Mouse (Mus musculus) spleen, adult 2 months (tissue): ENCODE data around the gene Atp1b2. TPM values are rescaled to one million over a fixed set of nuclear protein-coding genes. Genes with fewer than 3 reads are reported as not detected.

Experiments used
- DNase-seq, 2 experiments: peaks; one replicate each; pipeline versions ENCODE4 v3.0.0 to v3.0.0-alpha.2; 2012 to 2021; ENCODE audit warnings: low spot score in 2 of 2, low read depth in 1 of 2
- H3K27ac ChIP-seq: fragments of 200-500 bp; 2 replicates; pipeline ENCODE4 v1.5.1; 2012; ENCODE audit warnings: low read length, inconsistent platforms; ENCODE audit not compliant: insufficient read depth
- H3K27me3 ChIP-seq: fragments of 200-500 bp; 2 replicates; pipeline ENCODE4 v1.6.1; 2012; ENCODE audit warnings: mild to moderate bottlenecking, moderate library complexity, low read length, inconsistent platforms; ENCODE audit not compliant: control insufficient read depth, insufficient read depth
- H3K36me3 ChIP-seq: fragments of 200-500 bp; 2 replicates; pipeline ENCODE4 v1.6.1; 2012; ENCODE audit warnings: mild to moderate bottlenecking, low read length, inconsistent platforms; ENCODE audit not compliant: control insufficient read depth, insufficient read depth
- H3K4me1 ChIP-seq: fragments of 200-500 bp; 2 replicates; pipeline ENCODE4 v1.6.1; 2011; ENCODE audit warnings: inconsistent platforms; ENCODE audit not compliant: control insufficient read depth, insufficient read depth, insufficient read length
- H3K4me3 ChIP-seq: fragments of 200-500 bp; 2 replicates; pipeline ENCODE4 v1.5.1; 2011; ENCODE audit warnings: mild to moderate bottlenecking, inconsistent platforms; ENCODE audit not compliant: insufficient read depth, insufficient read length; ENCODE audit errors: extremely low read depth
- CTCF ChIP-seq: fragments of 200-500 bp; IDR thresholded peaks from 2 replicates; pipeline ENCODE4 v1.5.1; 2011; ENCODE audit warnings: mild to moderate bottlenecking, inconsistent platforms; ENCODE audit not compliant: insufficient read depth, insufficient read length, insufficient replicate concordance; ENCODE audit errors: extremely low read depth
- POLR2A ChIP-seq: fragments of 200-500 bp; IDR thresholded peaks from 2 replicates; pipeline ENCODE4 v1.6.1; 2011; ENCODE audit warnings: low read depth, low read length, inconsistent platforms
- WGBS: fragments of 180-500 bp; shearing (Covaris S2); methylation state at CpG from one replicate; pipeline ENCODE4 v1.1.7; 2018; 5-methylcytosine and 5-hydroxymethylcytosine counted together
- polyA plus RNA-seq: library from polyadenylated mRNA; depleted of rRNA; stranded (reverse); fragments of >200 nt; gene quantifications from 2 replicates; pipeline ENCODE4 v1.2.3, GENCODE M21; 2012; rRNA removed

The Atp1b2 gene
- 10.7 and 11.2 TPM in 2 replicates for polyA plus RNA-seq

DNA sequence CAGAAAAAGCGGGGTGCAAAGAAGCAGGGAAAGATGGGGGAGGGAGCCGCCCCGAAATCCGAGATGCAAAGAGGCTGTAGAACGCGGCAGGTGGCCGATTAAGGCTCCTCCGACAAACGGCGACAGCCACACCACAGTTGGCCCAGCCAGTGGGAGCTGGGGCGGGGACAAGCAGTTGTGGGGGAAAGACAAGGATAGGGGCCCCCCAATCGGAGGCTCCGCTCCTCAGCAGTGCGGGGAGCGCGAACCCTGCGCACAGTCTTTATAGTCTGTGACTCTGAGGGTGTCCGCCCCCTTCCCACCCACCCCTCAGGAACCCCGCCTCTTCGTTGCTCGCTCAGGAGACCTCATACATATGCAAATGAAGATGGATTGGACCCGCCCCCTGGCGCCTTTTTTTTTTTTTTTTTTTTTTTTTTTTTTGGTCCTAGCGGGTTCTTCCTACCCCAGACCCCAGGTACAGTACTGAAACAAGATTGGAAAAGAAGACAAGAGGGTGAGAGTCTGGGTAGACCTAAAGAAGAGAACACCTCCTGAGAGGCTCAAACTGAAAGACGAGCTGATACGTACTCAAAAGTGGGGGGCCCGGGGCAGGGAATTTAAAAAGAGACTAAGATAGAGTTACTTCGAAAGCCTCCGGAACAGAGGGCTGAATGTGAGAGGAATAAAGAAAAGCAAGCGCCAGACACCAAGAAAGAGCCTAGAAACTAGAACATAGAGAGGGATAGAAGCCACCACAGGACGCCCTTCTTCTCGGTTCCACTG lies at the start of gene Atp1b2:
Gene Atp1b2, minus strand, starts transcription at position 217 of the 765 bp plus-strand sequence.
- Histone ChIP-seq H3K27ac (peak within 1 kb of the TSS; percentile 13; the same call in 1 of the 2 replicates), H3K4me3 (peak within 1 kb of the TSS; percentile 56), H3K27me3 (peaks cover 12% of the 10 kb centered on the region), H3K4me1 (peaks cover 4% of the 10 kb centered on the region; the same call in 1 of the 2 replicates), H3K36me3 (no peaks in the 10 kb centered on the region)
- WGBS = 2% methylated on average over 32 of the region's 32 CpGs
- peak in 1 of 2 experiments; percentile 36 for DNase-seq
- TF ChIP-seq POLR2A (peak; percentile 22; the same call in 1 of the 2 replicates), CTCF (no peak)

DNA sequence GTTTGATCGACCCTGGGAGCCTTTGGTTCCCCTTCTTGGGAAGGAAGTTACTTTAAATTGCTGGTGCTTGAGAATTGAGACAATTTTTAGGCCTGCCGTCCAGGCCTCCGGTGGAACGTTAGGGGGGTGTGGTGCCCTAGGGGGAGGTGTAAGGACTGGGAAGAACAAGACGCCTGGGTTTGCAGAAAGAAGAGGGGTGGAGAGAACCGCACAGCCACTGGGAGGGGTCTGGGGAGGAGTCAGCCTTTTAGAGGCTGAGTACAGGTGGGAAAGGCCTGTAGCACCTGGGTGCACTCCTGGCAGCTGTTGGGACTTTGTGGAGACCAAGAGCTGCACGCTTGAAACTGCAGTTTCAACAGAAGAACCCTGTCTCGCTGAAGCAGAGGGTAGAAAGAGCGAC lies 49.0 kb upstream of the Atp1b2 start:
- H3K27ac ChIP-seq = 0 out of 2 replicates have a peak overlapping the region, but pooled peaks have one; percentile 9
- 53% methylated on average over 9 of the region's 9 CpGs for WGBS
- TF ChIP-seq POLR2A = no peak
- no peak for TF ChIP-seq CTCF

DNA sequence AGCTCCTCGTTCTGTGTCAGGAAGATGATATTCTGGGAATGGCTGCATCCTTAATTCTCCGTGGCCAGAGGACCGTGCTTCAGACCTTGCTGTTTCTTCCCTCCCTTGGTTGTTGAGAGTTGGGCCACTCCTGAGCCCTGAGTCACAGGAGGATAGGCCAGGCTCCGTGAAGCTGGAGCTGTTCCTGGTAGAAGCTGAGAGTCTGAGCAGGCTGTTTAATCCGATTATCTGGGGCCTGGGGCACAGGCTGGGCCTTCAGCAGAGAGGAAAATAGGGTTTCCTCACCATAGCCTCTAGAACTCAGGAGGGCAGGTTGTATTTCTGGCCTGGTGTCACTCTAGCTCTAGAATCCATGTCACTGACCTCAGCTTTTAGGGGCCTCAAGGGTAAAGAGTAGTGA lies 47.7 kb upstream of the Atp1b2 start:
- H3K4me3 ChIP-seq = no peak overlapping the region
- no peak for TF ChIP-seq CTCF
- TF ChIP-seq POLR2A = no peak
- H3K27ac ChIP-seq = no peak overlapping the region
- H3K27me3 ChIP-seq = no peaks in the 10 kb centered on the region
- peaks cover 48% of the 10 kb centered on the region for H3K36me3 ChIP-seq
- 86% methylated on average over 5 of the region's 5 CpGs for WGBS
- H3K4me1 ChIP-seq = no peaks in the 10 kb centered on the region
- DNase-seq = no peak

More for the DNA sequence above, 49.0 kb upstream of the Atp1b2 start:
- Histone ChIP-seq H3K4me1 (no peaks in the 10 kb centered on the region), H3K27me3 (no peaks in the 10 kb centered on the region), H3K4me3 (no peak overlapping the region), H3K36me3 (peaks cover 45% of the 10 kb centered on the region)
- DNase-seq = no peak

DNA sequence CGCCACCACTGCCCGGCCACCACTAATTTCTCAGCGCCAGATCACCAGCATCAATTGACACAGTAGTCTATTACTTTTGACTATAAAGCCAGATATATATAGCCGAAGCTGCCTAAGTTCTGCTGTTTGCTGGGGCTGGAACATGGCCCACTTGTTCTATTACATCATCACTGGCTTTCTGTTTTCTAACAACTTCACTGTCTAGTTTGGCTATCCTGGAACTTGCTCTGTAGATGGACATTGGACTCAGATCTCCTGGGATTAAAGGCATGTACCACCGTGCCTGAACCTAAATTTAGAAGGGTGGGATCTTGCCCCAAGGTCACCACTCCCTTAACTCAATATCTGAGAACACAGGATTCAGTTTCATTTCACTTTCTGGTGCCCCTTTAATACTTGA lies 40.1 kb upstream of the Atp1b2 start:
- Histone ChIP-seq H3K27ac (no peak overlapping the region), H3K4me3 (no peak overlapping the region), H3K27me3 (no peaks in the 10 kb centered on the region), H3K36me3 (peaks cover 51% of the 10 kb centered on the region), H3K4me1 (no peaks in the 10 kb centered on the region)
- WGBS = 96% methylated on average over 5 of the region's 5 CpGs
- no peak for DNase-seq
- TF ChIP-seq CTCF (no peak), POLR2A (no peak)

DNA sequence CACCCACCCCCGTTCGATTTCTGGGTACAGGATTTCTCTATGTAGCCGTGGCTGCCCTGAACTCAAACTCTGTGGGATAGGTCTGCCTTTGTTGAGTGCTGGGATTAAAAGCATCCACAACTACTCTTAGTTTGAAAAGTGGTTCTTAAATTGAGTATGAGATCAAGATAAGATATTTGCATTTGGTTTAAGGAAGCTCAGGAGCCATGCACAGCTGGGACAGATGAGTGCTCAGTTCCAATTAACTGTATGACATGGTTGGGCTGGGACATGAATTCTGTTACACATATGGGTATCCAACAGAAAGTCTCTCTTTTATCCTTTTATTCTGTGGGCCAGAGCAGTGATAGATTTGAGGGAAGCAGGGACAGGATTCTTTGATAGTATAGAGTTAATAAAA lies 29.7 kb upstream of the Atp1b2 start:
- peaks cover 2% of the 10 kb centered on the region; the same call in 1 of the 2 replicates for H3K4me1 ChIP-seq
- H3K27me3 ChIP-seq = no peaks in the 10 kb centered on the region
- no peak overlapping the region for H3K27ac ChIP-seq
- WGBS = 82% methylated on average over 3 of the region's 3 CpGs
- no peak overlapping the region for H3K4me3 ChIP-seq
- TF ChIP-seq CTCF (no peak), POLR2A (no peak)
- H3K36me3 ChIP-seq = peaks cover 7% of the 10 kb centered on the region
- no peak for DNase-seq

DNA sequence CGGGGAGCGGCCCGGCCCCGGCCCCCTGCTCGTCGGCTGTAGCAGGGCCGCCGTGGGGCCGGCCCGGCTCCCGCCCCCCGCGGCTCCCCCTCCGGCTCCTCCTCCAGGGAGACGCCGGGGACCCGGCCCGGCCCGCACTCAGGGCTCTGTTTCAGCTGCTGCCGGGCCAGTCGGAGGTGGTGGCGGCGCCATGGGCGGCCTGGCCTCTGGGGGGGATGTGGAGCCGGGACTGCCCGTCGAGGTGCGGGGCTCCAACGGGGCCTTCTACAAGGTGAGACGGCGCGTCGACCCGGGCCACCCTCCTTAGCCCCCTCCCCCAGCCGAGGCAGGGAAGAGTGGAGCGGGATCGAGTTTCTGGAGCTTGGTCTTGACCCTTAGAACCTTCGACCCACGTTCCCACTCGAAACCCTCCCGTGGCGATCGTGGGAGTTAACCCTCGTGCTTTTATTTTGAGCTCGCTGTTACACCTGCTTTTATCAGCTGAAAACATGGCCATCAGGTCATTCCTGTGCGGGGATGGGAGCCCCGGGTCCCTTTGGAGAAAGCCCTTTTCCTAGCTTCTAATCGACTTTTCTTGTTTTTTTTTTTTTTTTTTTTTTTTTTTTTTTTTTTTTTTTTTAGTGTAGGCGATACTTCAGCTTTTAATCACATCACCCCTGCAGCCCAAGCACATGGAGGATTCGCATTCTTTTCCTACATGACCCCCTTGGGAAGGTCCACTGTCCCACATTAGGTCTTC lies 27.6 kb upstream of the Atp1b2 start:
- Histone ChIP-seq H3K36me3 (no peaks in the 10 kb centered on the region), H3K4me1 (peaks cover 2% of the 10 kb centered on the region; the same call in 1 of the 2 replicates), H3K27me3 (no peaks in the 10 kb centered on the region), H3K27ac (peak overlapping the region; percentile 76), H3K4me3 (peak overlapping the region; percentile 94)
- peak in 1 of 2 experiments; percentile 31 for DNase-seq
- 2% methylated on average over 36 of the region's 50 CpGs for WGBS
- no peak for TF ChIP-seq POLR2A
- no peak for TF ChIP-seq CTCF
